Mouse (Mus musculus) G1E (cell line): ENCODE data around the gene Sptbn4. TPM values are rescaled to one million over a fixed set of nuclear protein-coding genes. Genes with fewer than 3 reads are reported as not detected.

Experiments
- ATAC-seq: 2 replicates; pipeline ENCODE4 v1.8.0; 2016; ENCODE audit warnings: mild to moderate bottlenecking; ENCODE audit not compliant: insufficient number of reproducible peaks, poor library complexity, low FRiP score, severe bottlenecking; ENCODE audit errors: extremely low read depth
- DNase-seq: peaks from one replicate; pipeline ENCODE4 v3.0.0; 2012; ENCODE audit warnings: low spot score
- H3K27me3 ChIP-seq: 2 replicates; pipeline ENCODE4 v1.6.1; 2012; ENCODE audit warnings: mild to moderate bottlenecking, low read length, inconsistent platforms; ENCODE audit not compliant: insufficient read depth
- H3K36me3 ChIP-seq: replicated peaks from 2 replicates; pipeline ENCODE3; 2012; ENCODE audit warnings: mild to moderate bottlenecking, inconsistent platforms
- H3K4me1 ChIP-seq: 2 replicates; pipeline ENCODE4 v1.6.1; 2012; ENCODE audit warnings: low read depth, low read length, inconsistent platforms, mixed read lengths; ENCODE audit not compliant: insufficient read depth
- H3K4me3 ChIP-seq: 2 replicates; pipeline ENCODE4 v1.5.1; 2012; ENCODE audit warnings: low read depth, mild to moderate bottlenecking, inconsistent platforms, low read length, moderate library complexity, mixed read lengths
- H3K9me3 ChIP-seq: replicated peaks from 2 replicates; pipeline ENCODE4 v1.6.1; 2012; ENCODE audit warnings: inconsistent platforms
- CTCF ChIP-seq: IDR thresholded peaks from 2 replicates; pipeline ENCODE4 v1.5.1; 2012; ENCODE audit warnings: low read depth, low read length, inconsistent platforms, mixed read lengths
- GATA1 ChIP-seq: IDR thresholded peaks from 2 replicates; pipeline ENCODE4 v1.6.1; 2012; ENCODE audit warnings: borderline replicate concordance, low read length, inconsistent platforms, mixed read lengths
- GATA2 ChIP-seq: IDR thresholded peaks from 2 replicates; pipeline ENCODE4 v1.6.1; 2012; ENCODE audit warnings: low read depth, low read length, inconsistent platforms, borderline replicate concordance
- POLR2AphosphoS5 ChIP-seq: IDR thresholded peaks from 2 replicates; pipeline ENCODE4 v1.6.1; 2012; ENCODE audit warnings: low read depth, low read length, inconsistent platforms; ENCODE audit not compliant: insufficient replicate concordance
- TAL1 ChIP-seq: conservative IDR thresholded peaks from 2 replicates; pipeline ENCODE4 v1.6.1; 2012; ENCODE audit warnings: low read depth, low read length, inconsistent platforms, mixed read lengths
- polyA plus RNA-seq: library from polyadenylated mRNA; stranded (reverse); fragments of >175 nt; gene quantifications from 2 replicates; pipeline ENCODE4 v1.2.3, GENCODE M21; 2012
- total RNA-seq, 2 experiments: library from RNA; stranded (forward) in 1 of 2; stranded (reverse) in 1 of 2; fragments of 200-1000 nt in 1 of 2; fragments of >200 nt in 1 of 2; fragmentation: Nextera tagmentation in 1 of 2; gene quantifications; 2 replicates each; pipeline ENCODE4 v1.2.3; 2014 to 2017

The Sptbn4 gene
- total and polyA plus RNA-seq, 3 experiments = 0.91 to 2.9 (median 1.2) TPM

GRCm38 (mm10) chr7:27481627-27481969, 34.1 kb upstream of the Sptbn4 start:
- H3K27me3 ChIP-seq = no peaks in the 10 kb centered on the region
- H3K9me3 ChIP-seq = no peaks in the 10 kb centered on the region
- H3K4me1 ChIP-seq = peaks cover 77% of the 10 kb centered on the region
- DNase-seq = peak; percentile 90
- H3K36me3 ChIP-seq = peaks cover 23% of the 10 kb centered on the region
- peak overlapping the region; percentile 67 for H3K4me3 ChIP-seq
- ATAC-seq = peak; percentile 90
- TF ChIP-seq POLR2AphosphoS5 = no peak
- TF ChIP-seq GATA1 = no peak
- TF ChIP-seq GATA2 = no peak
- no peak for TF ChIP-seq CTCF
- no peak for TF ChIP-seq TAL1

GRCm38 (mm10) chr7:27480927-27481626, 33.6 kb upstream of the Sptbn4 start:
- TF ChIP-seq CTCF (no peak), GATA1 (no peak), GATA2 (no peak), TAL1 (no peak), POLR2AphosphoS5 (no peak)
- H3K4me1 ChIP-seq = peaks cover 81% of the 10 kb centered on the region
- H3K9me3 ChIP-seq = no peaks in the 10 kb centered on the region
- H3K36me3 ChIP-seq = peaks cover 28% of the 10 kb centered on the region
- DNase-seq (no peak), ATAC-seq (no peak)
- H3K4me3 ChIP-seq = peak overlapping the region; percentile 67
- H3K27me3 ChIP-seq = no peaks in the 10 kb centered on the region

GRCm38 (mm10) chr7:27480506-27480905, 33.0 kb upstream of the Sptbn4 start:
- no peaks in the 10 kb centered on the region for H3K9me3 ChIP-seq
- peak overlapping the region; percentile 67; the same call in 1 of the 2 replicates for H3K4me3 ChIP-seq
- peaks cover 34% of the 10 kb centered on the region for H3K36me3 ChIP-seq
- no peak for ATAC-seq
- TF ChIP-seq CTCF (no peak), POLR2AphosphoS5 (no peak), GATA2 (no peak), TAL1 (no peak), GATA1 (no peak)
- peaks cover 84% of the 10 kb centered on the region for H3K4me1 ChIP-seq
- no peaks in the 10 kb centered on the region for H3K27me3 ChIP-seq
- DNase-seq = no peak

GRCm38 (mm10) chr7:27479750-27480149, 32.3 kb upstream of the Sptbn4 start:
- ATAC-seq (no peak), DNase-seq (no peak)
- no peaks in the 10 kb centered on the region for H3K27me3 ChIP-seq
- H3K4me1 ChIP-seq = peaks cover 81% of the 10 kb centered on the region
- TF ChIP-seq GATA1 (no peak), GATA2 (no peak), POLR2AphosphoS5 (no peak), CTCF (no peak), TAL1 (no peak)
- H3K36me3 ChIP-seq = peaks cover 35% of the 10 kb centered on the region
- no peaks in the 10 kb centered on the region for H3K9me3 ChIP-seq
- no peak overlapping the region for H3K4me3 ChIP-seq

GRCm38 (mm10) chr7:27478561-27478960, 31.1 kb upstream of the Sptbn4 start:
- peaks cover 74% of the 10 kb centered on the region for H3K4me1 ChIP-seq
- DNase-seq (no peak), ATAC-seq (no peak)
- TF ChIP-seq GATA2 = no peak
- no peak for TF ChIP-seq TAL1
- no peak for TF ChIP-seq CTCF
- no peak for TF ChIP-seq POLR2AphosphoS5
- TF ChIP-seq GATA1 = no peak
- H3K27me3 ChIP-seq = no peaks in the 10 kb centered on the region
- H3K9me3 ChIP-seq = no peaks in the 10 kb centered on the region
- peaks cover 35% of the 10 kb centered on the region for H3K36me3 ChIP-seq
- no peak overlapping the region; the same call in 1 of the 2 replicates for H3K4me3 ChIP-seq

GRCm38 (mm10) chr7:27476098-27476635, 28.7 kb upstream of the Sptbn4 start:
- peaks cover 39% of the 10 kb centered on the region for H3K36me3 ChIP-seq
- peaks cover 70% of the 10 kb centered on the region for H3K4me1 ChIP-seq
- no peak for ATAC-seq
- H3K4me3 ChIP-seq = no peak overlapping the region
- no peaks in the 10 kb centered on the region for H3K27me3 ChIP-seq
- no peak for DNase-seq
- TF ChIP-seq TAL1 = no peak
- no peak for TF ChIP-seq POLR2AphosphoS5
- no peak for TF ChIP-seq GATA1
- TF ChIP-seq GATA2 = no peak
- TF ChIP-seq CTCF = no peak
- no peaks in the 10 kb centered on the region for H3K9me3 ChIP-seq
